Mouse (Mus musculus) MEL (cell line): ENCODE measurements around the gene Ctcf. TPM values are rescaled to one million over a fixed set of nuclear protein-coding genes. Genes with fewer than 3 reads are reported as not detected.

Source experiments
- DNase-seq: peaks from one replicate; pipeline ENCODE4 v3.0.0; 2011; ENCODE audit warnings: low read depth, low spot score
- H3K27ac ChIP-seq: 2 replicates; pipeline ENCODE4 v1.5.1; 2012; ENCODE audit warnings: low read depth, mild to moderate bottlenecking, control low read depth, low read length, moderate library complexity; ENCODE audit not compliant: control insufficient read depth
- H3K27me3 ChIP-seq, 2 experiments: fragments of 150-350 bp in 1 of 2; sonication (generic) in 1 of 2; 2 replicates each; pipeline ENCODE4 v1.6.1; 2012; ENCODE audit warnings: low read length in 2 of 2, mild to moderate bottlenecking in 2 of 2, improper control_type of control experiment in 1 of 2, moderate library complexity in 1 of 2; ENCODE audit not compliant: insufficient read depth in 2 of 2, control insufficient read depth in 1 of 2
- H3K36me3 ChIP-seq, 2 experiments: 2 replicates each; pipeline ENCODE4 v1.6.1; 2012 to 2014; ENCODE audit warnings: low read length in 2 of 2, improper control_type of control experiment in 1 of 2, inconsistent platforms in 1 of 2, mild to moderate bottlenecking in 1 of 2; ENCODE audit not compliant: insufficient read depth in 2 of 2, control insufficient read depth in 1 of 2
- H3K4me1 ChIP-seq, 2 experiments: fragments of 150-350 bp in 1 of 2; sonication (generic) in 1 of 2; 2 replicates each; pipeline ENCODE4 v1.6.1; 2012; ENCODE audit warnings: low read length in 2 of 2, improper control_type of control experiment in 1 of 2, mild to moderate bottlenecking in 1 of 2; ENCODE audit not compliant: insufficient read depth in 2 of 2, control insufficient read depth in 1 of 2
- H3K4me3 ChIP-seq, 2 experiments: fragments of 150-350 bp in 1 of 2; sonication (generic) in 1 of 2; 2 replicates each; pipeline ENCODE4 v1.5.1; 2012; ENCODE audit warnings: low read depth in 2 of 2, low read length in 2 of 2, mild to moderate bottlenecking in 2 of 2, moderate library complexity in 2 of 2, control low read depth in 1 of 2, improper control_type of control experiment in 1 of 2; ENCODE audit not compliant: control insufficient read depth in 1 of 2, insufficient read depth in 1 of 2
- H3K79me2 ChIP-seq: 2 replicates; pipeline ENCODE4 v1.6.1; 2012; ENCODE audit warnings: mild to moderate bottlenecking, low read length, moderate library complexity; ENCODE audit not compliant: control insufficient read depth, poor library complexity, insufficient read depth
- H3K9ac ChIP-seq: 2 replicates; pipeline ENCODE4 v1.6.1; 2012; ENCODE audit warnings: low read depth, mild to moderate bottlenecking, control low read depth, low read length, moderate library complexity; ENCODE audit not compliant: control insufficient read depth, poor library complexity, severe bottlenecking
- H3K9me3 ChIP-seq: fragments of 150-350 bp; sonication (generic); replicated peaks from 2 replicates; pipeline ENCODE4 v1.6.1; 2012; ENCODE audit warnings: mild to moderate bottlenecking, low read length, improper control_type of control experiment, moderate library complexity; ENCODE audit not compliant: insufficient read depth
- CHD2 ChIP-seq: IDR thresholded peaks from 2 replicates; pipeline ENCODE4 v1.6.1; 2011; ENCODE audit warnings: low read length, improper control_type of control experiment
- CTCF ChIP-seq, 3 experiments: IDR thresholded peaks in 2 of 3; conservative IDR thresholded peaks in 1 of 3; 2 replicates each; pipeline ENCODE4 v1.5.1; 2011 to 2012; ENCODE audit warnings: low read length in 3 of 3, low read depth in 2 of 3, mild to moderate bottlenecking in 2 of 3, improper control_type of control experiment in 1 of 3, inconsistent platforms in 1 of 3, mixed read lengths in 1 of 3, moderate library complexity in 1 of 3; ENCODE audit not compliant: control insufficient read depth in 1 of 3, insufficient read depth in 1 of 3, poor library complexity in 1 of 3, severe bottlenecking in 1 of 3
- E2F4 ChIP-seq: IDR thresholded peaks from 2 replicates; pipeline ENCODE4 v1.6.1; 2011; ENCODE audit warnings: low read depth, low read length, improper control_type of control experiment, borderline replicate concordance
- ELF1 ChIP-seq: IDR thresholded peaks from 2 replicates; pipeline ENCODE4 v1.6.1; 2014; ENCODE audit warnings: low read depth, mild to moderate bottlenecking, inconsistent platforms, low read length, improper control_type of control experiment, moderate library complexity
- EP300 ChIP-seq, 2 experiments: IDR thresholded peaks; 2 replicates each; pipeline ENCODE4 v1.6.1; 2011; ENCODE audit warnings: improper control_type of control experiment in 2 of 2, low read length in 2 of 2, low read depth in 1 of 2, mild to moderate bottlenecking in 1 of 2
- GATA1 ChIP-seq: IDR thresholded peaks from 2 replicates; pipeline ENCODE4 v1.6.1; 2011; ENCODE audit warnings: low read depth, low read length, improper control_type of control experiment
- HCFC1 ChIP-seq: IDR thresholded peaks from 2 replicates; pipeline ENCODE4 v1.6.1; 2012; ENCODE audit warnings: low read depth, mild to moderate bottlenecking, inconsistent platforms, low read length, improper control_type of control experiment, moderate library complexity
- JUND ChIP-seq: IDR thresholded peaks from 2 replicates; pipeline ENCODE4 v1.6.1; 2011; ENCODE audit warnings: low read depth, mild to moderate bottlenecking, improper control_type of control experiment, low read length
- KAT2A ChIP-seq: conservative IDR thresholded peaks from 2 replicates; pipeline ENCODE4 v1.6.1; 2012; ENCODE audit warnings: low read depth, low read length, improper control_type of control experiment, inconsistent platforms
- MAZ ChIP-seq: IDR thresholded peaks from 2 replicates; pipeline ENCODE4 v1.6.1; 2012; ENCODE audit warnings: low read depth, mild to moderate bottlenecking, inconsistent platforms, low read length, improper control_type of control experiment
- MXI1 ChIP-seq: IDR thresholded peaks from 2 replicates; pipeline ENCODE4 v1.6.1; 2011; ENCODE audit warnings: mild to moderate bottlenecking, low read depth, low read length, improper control_type of control experiment
- MYB ChIP-seq: IDR thresholded peaks from 2 replicates; pipeline ENCODE4 v1.6.1; 2011; ENCODE audit warnings: mild to moderate bottlenecking, low read depth, low read length, improper control_type of control experiment
- NRF1 ChIP-seq: IDR thresholded peaks from 2 replicates; pipeline ENCODE4 v1.6.1; 2014; ENCODE audit warnings: low read depth, mild to moderate bottlenecking, inconsistent platforms, low read length, improper control_type of control experiment, moderate library complexity; ENCODE audit not compliant: poor library complexity, insufficient read depth, severe bottlenecking
- POLR2A ChIP-seq, 2 experiments: IDR thresholded peaks; 2 replicates each; pipeline ENCODE4 v1.6.1; 2011 to 2012; ENCODE audit warnings: low read length in 2 of 2, mild to moderate bottlenecking in 2 of 2, control low read depth in 1 of 2, improper control_type of control experiment in 1 of 2, low read depth in 1 of 2, moderate library complexity in 1 of 2; ENCODE audit not compliant: control insufficient read depth in 1 of 2, insufficient read depth in 1 of 2, poor library complexity in 1 of 2
- POLR2AphosphoS5 ChIP-seq: IDR thresholded peaks from 2 replicates; pipeline ENCODE4 v1.6.1; 2012; ENCODE audit warnings: low read depth, borderline replicate concordance, mild to moderate bottlenecking, inconsistent platforms, low read length, moderate library complexity, mixed read lengths
- SIN3A ChIP-seq: IDR thresholded peaks from 2 replicates; pipeline ENCODE4 v1.6.1; 2012; ENCODE audit warnings: low read length, improper control_type of control experiment, inconsistent platforms
- TAL1 ChIP-seq: IDR thresholded peaks from 2 replicates; pipeline ENCODE4 v1.6.1; 2012; ENCODE audit warnings: mild to moderate bottlenecking, inconsistent platforms, low read length, moderate library complexity, mixed read lengths
- TCF12 ChIP-seq: IDR thresholded peaks from 2 replicates; pipeline ENCODE4 v1.6.1; 2014; ENCODE audit warnings: low read depth, mild to moderate bottlenecking, inconsistent platforms, low read length, improper control_type of control experiment, moderate library complexity
- UBTF ChIP-seq: IDR thresholded peaks from 2 replicates; pipeline ENCODE4 v1.6.1; 2012; ENCODE audit warnings: low read depth, mild to moderate bottlenecking, inconsistent platforms, low read length, improper control_type of control experiment, moderate library complexity, borderline replicate concordance; ENCODE audit not compliant: insufficient read depth
- ZKSCAN1 ChIP-seq: IDR thresholded peaks from 2 replicates; pipeline ENCODE4 v1.6.1; 2012; ENCODE audit warnings: low read depth, mild to moderate bottlenecking, inconsistent platforms, low read length, improper control_type of control experiment, moderate library complexity
- ZMIZ1 ChIP-seq: IDR thresholded peaks from 2 replicates; pipeline ENCODE4 v1.6.1; 2012; ENCODE audit warnings: low read depth, mild to moderate bottlenecking, inconsistent platforms, low read length, improper control_type of control experiment, moderate library complexity
- ZNF384 ChIP-seq: IDR thresholded peaks from 2 replicates; pipeline ENCODE4 v1.6.1; 2012; ENCODE audit warnings: low read depth, mild to moderate bottlenecking, inconsistent platforms, low read length, improper control_type of control experiment
- polyA plus RNA-seq, 2 experiments: library from polyadenylated mRNA; stranded (reverse) in 1 of 2; unstranded in 1 of 2; fragments of >175 nt in 1 of 2; fragments of >200 nt in 1 of 2; gene quantifications; 2 replicates each; pipeline versions ENCODE4 v1.2.1 to v1.2.4; 2012; ENCODE audit warnings: low replicate concordance in 2 of 2, low read depth in 1 of 2; ENCODE audit not compliant: insufficient read length in 2 of 2, insufficient read depth in 1 of 2, missing spikeins in 1 of 2
- total RNA-seq: library from RNA; depleted of rRNA; stranded (reverse); fragments of 300-350 nt; gene quantifications from 2 replicates; pipeline ENCODE4 v1.2.3, GENCODE M21; 2012

Ctcf gene
- total and polyA plus RNA-seq, 3 experiments, result 40.7 to 670 (median 87.1) TPM

- DNase-seq, result peak; percentile 42
Observed at GRCm38 (mm10) chr8:105693648-105694047, 57.3 kb downstream of the Ctcf start.

GRCm38 (mm10) chr8:105694051-105694799 lies 57.9 kb downstream of the Ctcf start:
- Histone ChIP-seq H3K4me3 (no peak overlapping the region), H3K9ac (no peak overlapping the region)
- TF ChIP-seq NRF1, result no peak
- no peak for TF ChIP-seq E2F4
- no peak for TF ChIP-seq ZMIZ1
- TF ChIP-seq GATA1, result no peak
- TF ChIP-seq, all 39 proteins: peak for 0
- H3K36me3 ChIP-seq, result no peaks in the 10 kb centered on the region; a peak in 1 of 4 replicates
- H3K9me3 ChIP-seq, result no peaks in the 10 kb centered on the region
- no peak for DNase-seq
- H3K79me2 ChIP-seq, result no peaks in the 10 kb centered on the region
- no peaks in the 10 kb centered on the region for H3K27me3 ChIP-seq
- no peaks in the 10 kb centered on the region for H3K4me1 ChIP-seq
- H3K27ac ChIP-seq, result no peak overlapping the region

More at GRCm38 (mm10) chr8:105693648-105694047, 57.3 kb downstream of the Ctcf start:
- H3K9ac ChIP-seq, result no peak overlapping the region
- no peaks in the 10 kb centered on the region for H3K79me2 ChIP-seq
- no peaks in the 10 kb centered on the region for H3K4me1 ChIP-seq
- H3K4me3 ChIP-seq, result no peak overlapping the region
- no peak for TF ChIP-seq CTCF (IDR thresholded peaks at IDR 0.05 in 2 of 3, conservative IDR thresholded peaks at IDR 0.05 in 1 of 3; ENCODE audit: control insufficient read depth in 1 of 3, insufficient read depth in 1 of 3, low read depth in 2 of 3, low read length in 3 of 3, poor library complexity in 1 of 3, severe bottlenecking in 1 of 3)
- no peak for TF ChIP-seq TCF12
- TF ChIP-seq JUND, result no peak
- no peak for TF ChIP-seq CHD2
- no peak for TF ChIP-seq POLR2A (IDR thresholded peaks at IDR 0.05; ENCODE audit: control insufficient read depth in 1 of 2, insufficient read depth in 1 of 2, low read depth in 1 of 2, low read length in 2 of 2, poor library complexity in 1 of 2)
- TF ChIP-seq KAT2A, result no peak
- no peak for TF ChIP-seq TAL1
- no peak for TF ChIP-seq ZNF384
- no peak for TF ChIP-seq MAZ
- TF ChIP-seq ELF1, result no peak
- TF ChIP-seq GATA1, result no peak
- TF ChIP-seq POLR2AphosphoS5, result no peak
- TF ChIP-seq HCFC1, result no peak
- TF ChIP-seq ZKSCAN1, result no peak
- TF ChIP-seq ZMIZ1, result no peak
- TF ChIP-seq MXI1, result peak; percentile 67
- no peak for TF ChIP-seq MYB
- TF ChIP-seq UBTF, result no peak
- peak; percentile 87 for TF ChIP-seq SIN3A
- no peak for TF ChIP-seq E2F4
- TF ChIP-seq NRF1, result peak; percentile 51; the same call in 1 of the 2 replicates
- TF ChIP-seq EP300 (IDR thresholded peaks at IDR 0.05; ENCODE audit: low read depth in 1 of 2, low read length in 2 of 2), result no peak
- H3K36me3 ChIP-seq, result no peaks in the 10 kb centered on the region; a peak in 1 of 4 replicates
- H3K9me3 ChIP-seq, result no peaks in the 10 kb centered on the region
- no peaks in the 10 kb centered on the region for H3K27me3 ChIP-seq
- H3K27ac ChIP-seq, result no peak overlapping the region
